ENCODE assay signal across 9 mouse cellular contexts in genomic region chr5:139388195-139388570, GRCm38 (mm10). TPM values are rescaled to one million over a fixed set of nuclear protein-coding genes. Genes with fewer than 3 reads are reported as not detected.
DNase-seq lines count a peak whose midpoint lies in the region; ATAC-seq and TF ChIP-seq lines count a peak whose summit lies in the region.
"Had no signal": no experiment of that assay in that cellular context is flagged by ENCODE, and none has a peak within 500 bp of the region (broad histone marks: within the 10 kb centered on the region; RNA-seq: fewer than 3 reads in every experiment).

No protein-coding gene starts in this region.

- TF ChIP-seq CTCF in stomach, postnatal 0 days (IDR thresholded peaks at IDR 0.05; ENCODE audit: low read depth), result no peak

- peaks cover 35% of the 10 kb centered on the region for H3K4me1 ChIP-seq in midbrain, embryonic 10.5 days
- H3K4me1 ChIP-seq in midbrain, embryonic 11.5 days (ENCODE audit: control insufficient read depth, insufficient read depth, low read length), result no peaks in the 10 kb centered on the region
- peaks cover 68% of the 10 kb centered on the region for H3K4me1 ChIP-seq in hindbrain, embryonic 10.5 days (replicated peaks)
- peaks cover 97% of the 10 kb centered on the region for H3K4me1 ChIP-seq in liver, embryonic 12.5 days
- peaks cover 9% of the 10 kb centered on the region for H3K4me1 ChIP-seq in stomach, postnatal 0 days (replicated peaks; ENCODE audit: control insufficient read depth, insufficient read depth)

- TF ChIP-seq EP300 in stomach, postnatal 0 days (optimal IDR thresholded peaks at IDR 0.05), result no peak

- no peaks in the 10 kb centered on the region for H3K27me3 ChIP-seq in midbrain, embryonic 10.5 days (ENCODE audit: low read depth, poor library complexity, severe bottlenecking)
- no peaks in the 10 kb centered on the region for H3K27me3 ChIP-seq in midbrain, embryonic 11.5 days (ENCODE audit: control insufficient read depth, insufficient read depth, low read length)
- H3K27me3 ChIP-seq in hindbrain, embryonic 10.5 days (ENCODE audit: insufficient read depth, poor library complexity, severe bottlenecking), result no peaks in the 10 kb centered on the region
- H3K27me3 ChIP-seq in liver, embryonic 12.5 days (replicated peaks), result no peaks in the 10 kb centered on the region
- H3K27me3 ChIP-seq in stomach, postnatal 0 days (ENCODE audit: control insufficient read depth, insufficient read depth, low read length), result no peaks in the 10 kb centered on the region
- H3K27me3 ChIP-seq: Patski had no signal

- H3K9me3 ChIP-seq in midbrain, embryonic 10.5 days (replicated peaks), result no peaks in the 10 kb centered on the region
- H3K9me3 ChIP-seq in midbrain, embryonic 11.5 days (ENCODE audit: control insufficient read depth, low read length), result no peaks in the 10 kb centered on the region
- no peaks in the 10 kb centered on the region for H3K9me3 ChIP-seq in hindbrain, embryonic 10.5 days
- no peaks in the 10 kb centered on the region for H3K9me3 ChIP-seq in liver, embryonic 12.5 days (replicated peaks)
- H3K9me3 ChIP-seq in stomach, postnatal 0 days (ENCODE audit: control insufficient read depth, low read length), result no peaks in the 10 kb centered on the region

- peaks cover 4% of the 10 kb centered on the region; the same call in 1 of the 2 replicates for H3K36me3 ChIP-seq in midbrain, embryonic 10.5 days
- H3K36me3 ChIP-seq in midbrain, embryonic 11.5 days (ENCODE audit: control insufficient read depth, insufficient read depth, low read length), result no peaks in the 10 kb centered on the region
- H3K36me3 ChIP-seq in hindbrain, embryonic 10.5 days, result 0 out of 2 replicates have a peak, but pooled peaks cover 8% of the 10 kb centered on the region
- peaks cover 69% of the 10 kb centered on the region for H3K36me3 ChIP-seq in liver, embryonic 12.5 days
- H3K36me3 ChIP-seq in stomach, postnatal 0 days (ENCODE audit: control insufficient read depth, insufficient read depth, low read length), result no peaks in the 10 kb centered on the region

- H3K4me2 ChIP-seq in midbrain, embryonic 11.5 days, result no peak overlapping the region
- peak overlapping the region; percentile 91 for H3K4me2 ChIP-seq in liver, embryonic 12.5 days
- no peak overlapping the region for H3K4me2 ChIP-seq in stomach, postnatal 0 days (replicated peaks; ENCODE audit: low read depth)

- no peak for DNase-seq in midbrain, embryonic 10.5 days (ENCODE audit: low spot score)
- no peak for DNase-seq in midbrain, embryonic 11.5 days (ENCODE audit: low spot score, missing footprints)
- DNase-seq in hindbrain, embryonic 10.5 days (ENCODE audit: low spot score), result no peak
- DNase-seq in stomach, postnatal 0 days (ENCODE audit: low spot score), result no peak
- DNase-seq in spleen, adult 18-20 months, result no peak
- DNase-seq in ovary, postnatal 14 days (ENCODE audit: low spot score), result no peak
- DNase-seq in frontal cortex, postnatal 36 days (ENCODE audit: low spot score in 2 of 2), result no peak

- H3K27ac ChIP-seq in midbrain, embryonic 10.5 days (replicated peaks), result peak overlapping the region; percentile 59; the same call in 1 of the 2 replicates
- H3K27ac ChIP-seq in midbrain, embryonic 11.5 days (ENCODE audit: low read depth, low read length), result no peak overlapping the region
- peak overlapping the region; percentile 76 for H3K27ac ChIP-seq in hindbrain, embryonic 10.5 days
- peak overlapping the region; percentile 100 for H3K27ac ChIP-seq in liver, embryonic 12.5 days
- peak overlapping the region; percentile 82 for H3K27ac ChIP-seq in stomach, postnatal 0 days (replicated peaks)

- no peak overlapping the region for H3K9ac ChIP-seq in midbrain, embryonic 11.5 days (ENCODE audit: low read length)
- H3K9ac ChIP-seq in liver, embryonic 12.5 days, result peak overlapping the region; percentile 93
- 0 out of 2 replicates have a peak overlapping the region, but pooled peaks have one; percentile 4 for H3K9ac ChIP-seq in stomach, postnatal 0 days (ENCODE audit: low read length)

- no peak for ATAC-seq in midbrain, embryonic 11.5 days (ENCODE audit: low FRiP score)
- no peak for ATAC-seq in liver, embryonic 12.5 days
- ATAC-seq in stomach, postnatal 0 days (ENCODE audit: low FRiP score, low TSS enrichment), result no peak
- ATAC-seq: Patski had no signal

- WGBS in midbrain, embryonic 10.5 days, result 89% methylated on average over 4 of the region's 4 CpGs
- WGBS in midbrain, embryonic 11.5 days, result 80% methylated on average over 4 of the region's 4 CpGs
- 81% methylated on average over 4 of the region's 4 CpGs for WGBS in hindbrain, embryonic 10.5 days
- WGBS in liver, embryonic 12.5 days (ENCODE audit: insufficient replicate concordance), result 60% methylated on average over 4 of the region's 4 CpGs
- WGBS in stomach, postnatal 0 days, result 56% methylated on average over 4 of the region's 4 CpGs

- no peak overlapping the region for H3K4me3 ChIP-seq in midbrain, embryonic 10.5 days
- no peak overlapping the region for H3K4me3 ChIP-seq in midbrain, embryonic 11.5 days (ENCODE audit: low read depth, low read length)
- H3K4me3 ChIP-seq in hindbrain, embryonic 10.5 days, result no peak overlapping the region
- peak overlapping the region; percentile 73 for H3K4me3 ChIP-seq in liver, embryonic 12.5 days
- no peak overlapping the region for H3K4me3 ChIP-seq in stomach, postnatal 0 days (ENCODE audit: low read depth, low read length)

RNA-seq across cellular contexts. Expression of gene Gpr146, which starts 10.7 kb away (rescaled TPM):
- polyA plus RNA-seq in midbrain, embryonic 10.5 days (2016; fragmentation: Nextera tagmentation; extraction: Ambion mirVana), result 1.7 and 2.0 TPM in 2 replicates
- polyA plus RNA-seq in midbrain, embryonic 11.5 days (2014; fragmentation: Nextera tagmentation; extraction: Ambion mirVana), result 1.5 and 2.7 TPM in 2 replicates
- polyA plus RNA-seq in hindbrain, embryonic 10.5 days (2016; fragmentation: Nextera tagmentation; extraction: Ambion mirVana), result 2.0 and 2.8 TPM in 2 replicates
- polyA plus RNA-seq in liver, embryonic 12.5 days (2016; fragmentation: Nextera tagmentation; extraction: Ambion mirVana), result 18.3 and 19.3 TPM in 2 replicates
- 3.5 TPM in 2 replicates for polyA plus RNA-seq in stomach, postnatal 0 days (2015; fragmentation: Nextera tagmentation; extraction: Ambion mirVana)

RNA-seq across cellular contexts. Expression of gene C130050O18Rik, which starts 16.9 kb away (rescaled TPM):
- polyA plus RNA-seq in midbrain, embryonic 10.5 days (2016; fragmentation: Nextera tagmentation; extraction: Ambion mirVana), result 0.32 and 0.39 TPM in 2 replicates
- polyA plus RNA-seq in midbrain, embryonic 11.5 days (2014; fragmentation: Nextera tagmentation; extraction: Ambion mirVana), result 0.12 and 0.29 TPM in 2 replicates
- polyA plus RNA-seq in hindbrain, embryonic 10.5 days (2016; fragmentation: Nextera tagmentation; extraction: Ambion mirVana), result 0.43 TPM in 1 of 2 replicates, not detected in the other
- polyA plus RNA-seq in liver, embryonic 12.5 days (2016; fragmentation: Nextera tagmentation; extraction: Ambion mirVana), result 0.72 and 0.75 TPM in 2 replicates
- 0.41 and 0.46 TPM in 2 replicates for polyA plus RNA-seq in stomach, postnatal 0 days (2015; fragmentation: Nextera tagmentation; extraction: Ambion mirVana)

RNA-seq across cellular contexts. Expression of gene Gper1, which starts 34.8 kb away (rescaled TPM):
- polyA plus RNA-seq in midbrain, embryonic 10.5 days (2016; fragmentation: Nextera tagmentation; extraction: Ambion mirVana), result 0.77 and 2.5 TPM in 2 replicates
- polyA plus RNA-seq in midbrain, embryonic 11.5 days (2014; fragmentation: Nextera tagmentation; extraction: Ambion mirVana), result 1.9 and 2.5 TPM in 2 replicates
- polyA plus RNA-seq in hindbrain, embryonic 10.5 days (2016; fragmentation: Nextera tagmentation; extraction: Ambion mirVana), result 0.40 and 0.76 TPM in 2 replicates
- polyA plus RNA-seq in liver, embryonic 12.5 days (2016; fragmentation: Nextera tagmentation; extraction: Ambion mirVana), result 0.39 and 0.51 TPM in 2 replicates
- 2.8 and 3.2 TPM in 2 replicates for polyA plus RNA-seq in stomach, postnatal 0 days (2015; fragmentation: Nextera tagmentation; extraction: Ambion mirVana)

RNA-seq across cellular contexts. Expression of gene Cyp2w1, which starts 35.8 kb away (rescaled TPM):
- not detected in 2 replicates for polyA plus RNA-seq in midbrain, embryonic 10.5 days (2016; fragmentation: Nextera tagmentation; extraction: Ambion mirVana)
- polyA plus RNA-seq in midbrain, embryonic 11.5 days (2014; fragmentation: Nextera tagmentation; extraction: Ambion mirVana), result not detected in 2 replicates
- polyA plus RNA-seq in hindbrain, embryonic 10.5 days (2016; fragmentation: Nextera tagmentation; extraction: Ambion mirVana), result not detected in 2 replicates
- not detected in 2 replicates for polyA plus RNA-seq in liver, embryonic 12.5 days (2016; fragmentation: Nextera tagmentation; extraction: Ambion mirVana)
- 4.8 and 8.5 TPM in 2 replicates for polyA plus RNA-seq in stomach, postnatal 0 days (2015; fragmentation: Nextera tagmentation; extraction: Ambion mirVana)
- polyA plus RNA-seq: Patski had no signal

RNA-seq across cellular contexts. Expression of gene Cox19, which starts 37.0 kb away (rescaled TPM):
- polyA plus RNA-seq in midbrain, embryonic 10.5 days (2016; fragmentation: Nextera tagmentation; extraction: Ambion mirVana), result 123 and 134 TPM in 2 replicates
- 124 and 133 TPM in 2 replicates for polyA plus RNA-seq in midbrain, embryonic 11.5 days (2014; fragmentation: Nextera tagmentation; extraction: Ambion mirVana)
- 116 and 147 TPM in 2 replicates for polyA plus RNA-seq in hindbrain, embryonic 10.5 days (2016; fragmentation: Nextera tagmentation; extraction: Ambion mirVana)
- polyA plus RNA-seq in liver, embryonic 12.5 days (2016; fragmentation: Nextera tagmentation; extraction: Ambion mirVana), result 72.3 and 73.8 TPM in 2 replicates
- polyA plus RNA-seq in stomach, postnatal 0 days (2015; fragmentation: Nextera tagmentation; extraction: Ambion mirVana), result 109 and 114 TPM in 2 replicates
